Mouse (Mus musculus): ENCODE results near the gene 1190002N15Rik.
A peak's percentile ranks its signal among the peaks of the same experiment; 100 is the strongest.

Gene 1190002N15Rik

DNA sequence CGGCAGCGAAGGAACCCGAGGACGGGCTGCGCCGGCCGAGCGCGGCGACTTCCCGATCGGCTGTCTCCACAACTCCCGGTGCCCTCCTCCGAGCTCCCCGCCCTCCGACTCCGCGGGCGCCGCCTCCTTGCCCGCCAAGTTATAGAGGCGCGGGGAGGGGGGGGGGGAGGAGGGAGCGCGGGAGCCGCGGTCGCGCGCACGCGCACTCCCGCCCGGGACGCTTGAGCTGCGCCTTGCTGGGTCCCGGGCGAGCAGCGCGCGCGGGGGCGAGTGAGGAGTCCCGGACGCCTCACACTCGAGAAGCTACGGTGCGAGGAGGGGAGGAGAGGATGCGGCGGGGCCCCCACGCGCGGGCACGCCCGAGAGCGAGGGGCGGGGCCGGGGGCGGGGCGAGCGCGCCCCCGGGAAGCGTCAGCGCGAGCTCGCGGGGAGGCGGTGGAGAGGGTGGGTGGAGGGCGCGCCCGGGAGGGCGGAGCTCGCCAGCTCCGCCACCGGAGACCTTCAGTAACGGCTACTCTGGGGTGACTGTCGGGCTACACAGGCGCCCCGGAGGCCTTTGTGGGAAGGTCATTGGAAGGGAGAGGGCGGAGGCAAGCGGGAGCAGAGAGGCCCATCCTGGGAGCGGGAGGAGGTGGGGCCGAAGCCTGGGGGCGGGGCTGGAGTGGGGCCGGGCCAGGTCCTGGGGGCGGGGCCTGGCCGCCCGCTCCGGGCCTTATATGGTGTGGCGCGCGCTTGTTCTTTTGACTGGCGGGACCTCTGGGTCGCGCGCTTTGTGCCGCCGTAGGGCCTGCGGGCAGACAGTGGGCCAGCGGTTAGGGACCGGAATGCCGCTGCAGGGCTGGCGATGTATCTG is at the start of gene 1190002N15Rik:
Gene 1190002N15Rik, minus strand, starts transcription at position 112 of the 853 bp plus-strand sequence.
- peak; percentile 86 for DNase-seq (ENCODE audit: low read depth, low spot score)

DNA sequence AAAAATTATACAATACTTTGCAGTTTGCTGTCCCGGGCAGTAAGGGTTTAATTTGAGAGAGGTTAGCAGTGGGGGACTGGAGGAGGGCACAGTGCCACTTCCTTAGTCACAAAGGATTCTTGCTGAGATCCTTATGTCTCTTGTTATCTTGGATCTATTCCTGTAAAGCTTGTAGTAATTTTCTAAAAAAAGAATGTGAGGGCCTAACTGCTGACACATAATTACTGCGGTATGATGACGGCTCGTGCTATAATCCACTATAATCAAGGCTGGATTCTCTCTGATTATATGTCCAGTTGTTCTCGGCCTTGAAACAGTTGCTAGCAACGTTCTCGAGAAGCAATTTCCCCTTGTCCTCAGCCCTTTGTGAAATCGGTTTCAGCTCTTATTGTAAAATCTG is 44.4 kb upstream of the 1190002N15Rik start:
- no peak for DNase-seq (ENCODE audit: low read depth, low spot score)

DNA sequence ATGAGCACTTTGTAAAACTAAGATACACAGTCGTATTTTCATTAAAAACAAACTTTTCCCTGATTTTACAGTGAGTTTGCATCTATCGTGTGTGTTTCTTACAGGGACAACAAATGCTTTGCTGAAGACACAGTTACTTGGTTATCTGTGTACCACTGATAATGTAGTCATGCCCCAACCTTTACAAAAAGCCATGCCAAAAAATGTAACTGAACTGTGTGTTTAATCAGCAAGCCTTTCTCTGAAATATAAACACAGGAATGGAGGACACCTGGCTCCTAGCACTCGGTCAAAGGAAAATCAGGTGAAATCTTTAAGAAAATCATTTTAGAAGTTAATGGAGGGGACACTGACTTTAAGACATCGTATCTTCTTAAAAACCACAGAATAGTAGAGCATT is 43.8 kb upstream of the 1190002N15Rik start:
- no peak for DNase-seq (ENCODE audit: low read depth, low spot score)

DNA sequence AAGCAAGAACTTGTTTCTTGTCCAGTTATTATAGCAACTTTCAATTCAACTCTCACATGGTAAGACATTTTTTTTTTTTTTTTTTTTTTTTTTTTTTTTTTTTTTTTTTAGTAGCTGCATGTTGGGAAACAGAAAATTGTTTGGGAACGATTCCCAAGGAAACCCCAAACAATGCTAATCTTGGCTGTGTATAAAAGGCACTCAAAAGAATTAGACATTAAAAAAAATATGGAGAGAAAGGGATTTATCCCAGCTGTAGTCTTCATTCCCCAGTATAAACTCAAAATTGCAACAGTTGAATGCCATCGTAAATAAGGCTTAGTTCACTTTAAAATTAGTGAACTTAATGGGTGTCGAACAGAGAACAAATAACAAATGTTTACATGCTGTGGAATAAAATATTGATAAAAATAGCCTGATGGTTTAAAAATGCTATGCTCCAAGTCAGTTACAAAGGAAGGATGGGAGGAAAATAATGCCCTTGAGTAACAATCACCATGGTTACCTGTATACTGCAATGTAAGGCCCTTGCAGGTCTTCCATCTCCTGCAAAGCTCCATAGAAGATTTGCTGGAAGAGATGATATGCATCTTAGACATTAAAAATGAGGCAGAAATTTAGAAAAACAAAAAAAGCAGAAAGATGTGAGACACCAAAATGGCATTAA is 42.3 kb upstream of the 1190002N15Rik start:
- DNase-seq (ENCODE audit: low read depth, low spot score), result no peak

DNA sequence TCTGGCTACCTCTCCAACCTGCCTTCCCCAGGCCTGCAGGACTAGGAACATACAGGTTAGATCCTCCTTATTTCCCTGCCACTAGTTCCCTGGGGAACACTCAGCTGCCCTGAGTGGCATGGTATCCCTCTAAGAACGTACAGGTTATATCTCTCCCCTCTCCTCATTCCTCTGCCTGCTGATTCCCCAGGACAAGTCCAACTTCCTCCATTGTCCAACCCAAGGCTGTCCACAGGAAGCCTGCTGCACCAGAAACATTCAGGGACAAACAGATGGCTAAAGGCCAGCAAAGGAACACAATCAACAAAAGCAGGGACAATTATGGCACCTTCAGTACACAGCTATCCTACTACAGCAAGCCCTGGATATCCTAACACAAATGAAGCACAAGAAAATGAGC is 33.9 kb upstream of the 1190002N15Rik start:
- DNase-seq (ENCODE audit: low read depth, low spot score), result no peak

DNA sequence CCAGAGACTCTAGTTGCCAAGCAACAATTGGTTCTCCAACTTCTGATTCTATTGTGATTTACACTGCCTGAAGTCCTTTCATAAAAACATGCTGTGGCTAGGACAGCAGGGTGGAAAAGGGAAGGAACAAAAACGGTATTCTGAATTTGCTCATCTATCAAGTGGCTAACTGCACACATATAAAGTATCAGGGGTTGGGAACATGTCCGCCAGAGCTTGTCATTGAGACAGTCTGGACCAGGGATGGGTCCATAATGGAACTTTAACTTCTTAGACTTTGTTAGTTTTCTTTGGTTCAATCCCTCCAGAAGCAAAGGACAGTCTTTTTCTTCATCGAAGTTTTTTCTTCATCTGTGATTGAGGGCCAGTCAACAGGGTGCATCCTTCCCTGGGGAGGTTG is 30.5 kb upstream of the 1190002N15Rik start:
- no peak for DNase-seq (ENCODE audit: low read depth, low spot score)

DNA sequence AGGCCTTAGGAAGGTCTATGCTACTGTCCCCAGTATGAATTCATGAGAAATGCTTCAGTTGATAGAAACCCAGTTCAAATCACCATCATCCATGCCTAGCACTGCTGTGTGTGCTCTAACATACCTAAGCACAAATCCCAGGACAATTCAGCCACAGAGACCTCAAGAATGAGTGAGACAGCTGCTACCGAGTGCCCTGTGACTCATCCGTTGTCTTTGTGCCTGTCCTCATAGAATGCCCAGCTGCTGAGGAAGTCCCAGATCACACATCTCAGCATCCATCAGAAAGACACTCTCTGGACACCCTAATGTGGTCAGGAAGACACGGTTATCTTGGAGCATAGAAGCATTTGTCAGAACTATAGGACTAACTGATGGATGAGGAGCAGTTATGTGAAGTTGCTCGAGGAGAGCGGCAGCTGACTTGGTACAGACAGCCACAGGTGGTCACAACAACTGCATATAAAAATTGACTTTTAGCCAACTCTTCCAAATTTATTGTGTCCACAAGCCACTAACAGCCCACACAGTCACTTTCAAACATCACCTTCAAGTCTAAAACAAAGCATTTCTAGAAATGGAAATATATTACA is 29.9 kb upstream of the 1190002N15Rik start:
- DNase-seq (ENCODE audit: low read depth, low spot score), result no peak

DNA sequence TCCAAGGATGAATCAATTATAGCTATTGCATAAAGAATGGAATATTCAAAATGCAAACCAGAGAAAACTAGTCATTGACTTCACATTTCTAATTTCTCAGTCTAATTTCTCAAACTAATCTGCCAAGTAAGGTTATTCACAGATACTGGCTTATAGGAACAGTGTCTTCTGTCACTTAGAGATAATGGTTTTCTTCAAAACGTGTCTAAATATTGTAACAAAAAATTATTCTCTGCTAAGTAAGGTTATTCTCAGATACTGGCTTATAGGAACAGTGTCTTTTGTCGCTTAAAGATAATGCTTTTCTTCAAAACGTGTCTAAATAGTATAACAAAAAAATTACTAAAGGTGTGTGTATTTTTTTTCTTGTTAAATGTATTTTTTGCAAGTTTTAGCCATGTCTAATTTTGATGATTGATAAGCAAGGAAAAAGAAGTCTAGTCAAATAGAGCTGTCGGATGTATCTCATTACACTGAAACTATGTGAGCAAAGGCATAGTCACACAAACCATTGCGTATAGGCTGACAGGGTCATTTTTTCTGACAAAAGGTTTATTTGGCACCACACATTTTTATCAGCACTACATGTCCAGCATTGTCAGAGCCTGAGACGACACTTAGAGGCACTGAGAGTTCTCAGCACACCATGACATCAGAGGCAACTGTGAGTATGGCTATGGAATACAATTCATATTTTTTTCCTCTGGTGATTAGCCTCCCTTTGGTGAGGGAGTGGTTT is 19.1 kb upstream of the 1190002N15Rik start:
- no peak for DNase-seq (ENCODE audit: low read depth, low spot score)

DNA sequence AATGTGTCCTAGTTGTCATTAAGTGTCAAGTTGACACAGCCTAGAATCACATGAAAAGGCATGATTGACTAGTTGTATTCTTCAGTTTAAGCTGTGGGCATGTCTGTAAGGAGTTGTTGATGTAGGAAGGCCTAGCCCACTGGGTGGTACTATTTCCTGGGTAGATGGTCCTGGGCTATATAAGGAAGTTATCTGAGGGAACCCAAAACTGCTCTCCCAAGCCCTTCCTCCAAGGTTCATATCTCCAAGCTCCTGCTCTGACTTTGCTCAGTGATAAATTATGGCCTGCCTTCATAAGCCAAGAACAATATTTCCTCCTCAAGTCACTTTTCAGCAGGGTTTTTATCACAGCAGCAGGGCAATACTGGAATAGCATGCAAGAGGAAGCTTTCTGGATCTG is 18.4 kb upstream of the 1190002N15Rik start:
- no peak for DNase-seq (ENCODE audit: low read depth, low spot score)

DNA sequence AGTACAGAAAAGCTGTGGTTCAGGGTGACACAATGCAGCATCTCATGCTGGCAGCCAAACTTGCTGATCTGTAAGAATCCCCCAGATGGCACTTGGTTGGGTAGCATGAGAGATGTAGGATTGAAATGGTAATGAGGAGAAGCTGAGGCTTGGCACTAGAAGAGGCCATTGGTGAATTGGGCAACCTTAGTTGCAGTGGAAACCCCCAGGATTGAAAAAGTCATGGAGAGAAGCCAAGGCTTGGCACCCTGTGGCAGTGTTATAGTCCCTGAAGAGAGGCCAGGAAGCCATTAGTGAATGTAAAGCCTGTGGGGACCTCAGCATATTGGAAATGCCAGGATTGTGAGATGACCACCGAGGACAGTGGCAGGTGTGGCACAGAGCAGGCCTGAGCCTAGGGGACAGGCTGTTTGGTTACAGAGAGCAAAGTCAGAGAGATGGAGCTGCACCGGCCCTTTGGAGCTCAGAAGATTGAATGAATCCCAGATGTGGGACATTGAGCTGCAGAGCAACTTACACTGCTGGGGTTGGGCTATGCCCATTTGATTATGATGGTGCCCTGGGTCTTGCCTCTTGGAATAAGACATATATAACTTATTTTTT is 12.7 kb upstream of the 1190002N15Rik start:
- no peak for DNase-seq (ENCODE audit: low read depth, low spot score)

DNA sequence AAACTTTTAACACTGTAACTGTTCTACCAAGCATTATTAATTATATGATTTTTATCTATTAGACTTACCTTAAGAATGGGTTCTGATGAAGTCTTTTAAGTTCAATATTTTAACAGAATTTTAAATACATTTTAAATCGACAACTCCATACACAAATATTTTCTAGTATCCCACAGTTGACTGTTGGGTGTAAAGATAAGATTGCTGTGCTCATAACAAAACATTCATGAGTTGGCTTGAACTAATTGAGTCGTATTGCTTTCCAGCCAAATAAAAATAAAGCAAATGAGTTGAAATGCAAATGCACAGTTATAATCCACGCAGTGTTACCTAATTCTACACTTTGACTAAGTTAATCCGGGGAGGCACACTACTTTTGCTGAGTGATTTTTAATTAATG is 6.0 kb upstream of the 1190002N15Rik start:
- DNase-seq (ENCODE audit: low read depth, low spot score), result no peak

DNA sequence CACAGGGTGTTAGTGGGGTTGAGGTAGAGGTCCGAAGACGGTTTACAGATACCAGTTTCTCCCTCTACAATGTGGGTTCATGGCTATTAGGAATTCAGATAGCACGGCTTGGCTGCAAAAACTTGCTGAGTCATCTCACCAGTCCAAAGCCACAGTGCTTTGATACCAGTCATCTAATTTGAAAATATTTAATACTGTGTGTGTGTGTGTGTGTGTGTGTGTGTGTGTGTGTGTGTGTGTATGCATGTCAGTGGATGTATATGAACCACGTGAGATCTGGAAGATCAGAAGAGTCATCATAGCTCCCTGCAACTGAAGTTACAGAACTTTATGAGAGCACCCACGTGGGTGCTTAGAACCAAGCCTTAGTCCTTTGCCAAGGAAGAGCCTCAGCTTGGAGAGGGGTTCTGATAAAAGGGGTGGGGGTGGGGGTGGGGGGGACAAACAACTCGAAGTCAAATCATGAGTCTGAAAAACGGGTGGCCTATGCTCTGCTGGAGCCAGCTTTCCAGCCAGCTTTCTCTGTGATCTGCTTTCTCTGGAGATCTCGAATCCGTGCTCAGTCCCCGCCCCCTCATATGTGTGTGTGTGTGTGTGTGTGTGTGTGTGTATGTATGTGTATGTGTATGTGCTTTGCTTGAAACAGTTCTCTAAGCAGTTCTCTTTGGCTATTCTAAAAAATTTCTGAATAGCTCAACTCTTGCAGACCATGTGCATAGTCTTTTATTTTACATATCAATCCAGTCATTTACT is 2.6 kb upstream of the 1190002N15Rik start:
- no peak for DNase-seq (ENCODE audit: low read depth, low spot score)

DNA sequence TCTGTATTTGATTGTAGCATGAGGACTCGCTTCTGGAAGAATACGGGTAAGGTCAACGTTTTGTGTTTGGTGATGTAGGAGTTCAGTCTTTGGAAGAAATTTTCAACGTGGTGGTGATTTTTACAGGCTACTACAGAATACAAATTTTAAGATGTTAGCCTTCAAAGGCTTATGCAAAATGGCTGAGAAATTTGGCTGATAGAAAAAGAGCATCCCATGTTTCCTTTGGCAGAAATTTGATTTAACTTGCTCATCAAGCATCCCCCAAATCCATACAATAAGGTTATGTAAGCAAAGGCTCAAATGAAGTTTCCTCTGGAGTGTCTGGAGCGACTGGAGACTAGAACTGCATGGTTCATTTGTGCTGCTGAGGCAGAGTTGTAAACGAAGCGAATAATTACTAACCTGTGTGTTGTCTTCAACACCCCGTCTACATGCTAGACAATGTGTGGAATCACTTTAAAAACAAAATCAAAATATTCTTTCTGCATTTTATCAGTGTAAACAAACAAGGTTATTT is 1.5 kb upstream of the 1190002N15Rik start:
- DNase-seq (ENCODE audit: low read depth, low spot score), result no peak

DNA sequence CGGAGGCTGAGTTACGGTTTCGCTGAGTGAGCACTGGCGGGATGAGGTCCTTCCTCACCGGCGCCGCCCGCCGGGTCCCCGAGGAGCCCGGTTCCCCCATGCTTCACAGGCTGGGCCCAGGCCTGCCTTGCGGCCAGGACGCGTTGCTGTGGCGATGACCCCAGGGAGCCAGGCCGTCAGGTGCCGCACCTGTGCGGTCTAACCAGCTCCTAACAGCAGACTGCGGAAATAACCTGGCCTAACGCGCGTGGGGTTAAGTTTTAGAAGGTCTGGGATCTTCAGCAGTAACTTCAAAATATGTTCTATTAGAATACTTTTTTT is 902 bp upstream of the 1190002N15Rik start:
- DNase-seq (ENCODE audit: low read depth, low spot score), result peak; percentile 43

DNA sequence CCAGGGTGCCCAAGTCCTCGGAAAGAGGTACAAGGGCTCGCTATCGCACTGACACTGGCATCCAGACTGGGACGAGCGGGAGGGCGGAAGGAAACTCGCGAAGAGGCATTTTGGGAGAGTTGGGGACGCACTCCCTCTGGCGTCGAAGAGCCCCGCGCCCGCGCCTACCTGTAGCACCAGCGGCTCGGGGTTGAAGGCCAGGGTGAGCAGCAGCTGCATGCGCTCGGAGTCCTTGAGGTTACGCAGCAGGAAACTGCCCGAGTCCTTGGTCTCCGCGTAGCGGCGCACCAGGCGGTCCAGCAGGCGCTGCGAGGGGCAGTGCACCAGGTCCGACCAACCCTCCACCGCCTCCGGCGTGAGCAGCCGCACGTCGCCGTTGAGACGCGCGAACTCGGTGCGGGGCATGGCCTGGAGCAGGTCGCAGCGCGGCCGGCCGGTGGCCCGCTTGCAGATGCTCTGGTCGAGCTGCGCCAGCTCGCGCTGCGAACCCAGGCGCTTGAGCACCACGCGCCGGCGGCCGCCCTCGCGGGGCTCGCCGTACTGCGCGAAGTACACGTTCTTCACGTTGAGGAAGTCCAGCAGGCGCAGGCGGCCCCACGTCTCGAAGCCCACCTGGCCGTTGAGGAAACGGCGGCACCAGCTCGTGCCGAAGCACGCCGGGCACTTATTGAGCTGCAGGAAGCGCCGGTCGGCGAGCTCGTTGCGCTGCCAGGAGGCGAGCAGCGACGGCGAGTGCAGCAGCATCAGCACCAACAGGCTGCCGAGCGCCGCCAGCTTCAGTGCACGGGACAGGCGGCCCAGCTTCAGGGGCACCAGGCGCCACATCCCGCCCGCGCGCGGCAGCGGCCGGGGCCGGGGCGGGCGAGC is 597 bp downstream of the 1190002N15Rik start:
- DNase-seq (ENCODE audit: low read depth, low spot score), result peak; percentile 29

DNA sequence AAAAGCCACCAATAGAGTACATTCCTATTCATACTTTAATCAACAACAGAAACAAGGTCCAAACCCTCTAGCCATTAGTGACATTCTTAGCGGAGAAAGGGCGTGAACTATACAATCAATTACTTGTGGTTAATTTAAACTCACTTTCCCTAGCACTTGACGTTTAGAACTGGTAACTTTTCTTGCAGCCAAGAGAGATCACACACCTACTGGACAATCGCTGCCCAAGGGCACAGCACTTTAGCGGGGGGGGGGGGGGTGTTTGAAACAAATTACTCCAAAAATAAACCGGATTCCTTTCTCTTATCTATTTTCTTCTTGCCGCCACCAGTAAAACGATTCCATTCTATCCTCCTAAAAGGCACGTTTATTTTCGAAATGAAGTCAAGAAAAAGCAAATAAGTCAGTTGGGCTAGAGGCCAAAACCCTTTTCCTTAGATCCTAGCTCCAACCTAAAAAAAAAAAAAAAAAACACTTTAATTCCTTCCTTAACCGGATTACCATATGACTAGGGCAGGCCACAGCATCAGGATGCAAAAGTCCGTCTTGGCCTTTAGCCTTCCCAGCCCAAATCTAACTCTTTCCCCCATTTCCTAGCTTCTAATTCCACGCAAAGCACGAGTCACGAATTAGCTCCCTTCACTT is 1.5 kb downstream of the 1190002N15Rik start:
- no peak for DNase-seq (ENCODE audit: low read depth, low spot score)

DNA sequence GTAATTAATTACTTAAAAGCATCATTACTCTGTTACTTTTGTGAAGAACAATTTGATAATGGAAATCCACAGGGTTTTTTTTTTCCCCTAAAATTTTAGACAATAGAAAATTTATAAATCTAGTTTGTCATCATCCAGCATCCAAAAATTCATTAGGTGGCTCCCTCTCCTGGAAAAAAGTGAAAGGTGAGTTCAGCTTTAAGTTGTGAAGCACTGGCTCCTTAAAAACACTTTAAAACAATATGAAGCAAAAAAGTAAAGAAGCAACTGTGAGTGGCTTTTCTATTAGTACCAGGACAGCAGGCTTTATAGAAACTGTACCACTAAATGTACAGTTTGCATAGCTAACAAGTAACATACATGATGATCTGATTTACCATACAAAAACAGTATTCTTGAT is 3.1 kb downstream of the 1190002N15Rik start:
- DNase-seq (ENCODE audit: low read depth, low spot score), result no peak

DNA sequence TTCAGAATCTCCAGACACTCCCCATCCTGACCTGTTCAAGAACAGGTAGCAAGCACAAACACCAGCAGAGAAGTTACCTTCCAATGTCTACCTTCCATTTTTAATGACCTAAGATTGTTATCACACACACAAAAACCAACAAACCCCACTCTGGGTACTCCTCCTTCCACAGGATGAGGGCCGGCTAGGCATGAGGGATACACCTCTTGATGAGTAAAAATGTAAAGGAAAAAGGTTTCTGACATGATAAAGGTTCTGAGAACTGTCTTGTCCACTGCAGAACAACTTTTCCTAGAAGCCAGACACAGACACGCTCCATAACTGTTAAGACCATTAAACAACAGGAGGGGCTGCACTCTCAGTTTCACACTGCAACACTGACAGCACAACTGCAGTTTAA is 3.7 kb downstream of the 1190002N15Rik start:
- DNase-seq (ENCODE audit: low read depth, low spot score), result no peak

DNA sequence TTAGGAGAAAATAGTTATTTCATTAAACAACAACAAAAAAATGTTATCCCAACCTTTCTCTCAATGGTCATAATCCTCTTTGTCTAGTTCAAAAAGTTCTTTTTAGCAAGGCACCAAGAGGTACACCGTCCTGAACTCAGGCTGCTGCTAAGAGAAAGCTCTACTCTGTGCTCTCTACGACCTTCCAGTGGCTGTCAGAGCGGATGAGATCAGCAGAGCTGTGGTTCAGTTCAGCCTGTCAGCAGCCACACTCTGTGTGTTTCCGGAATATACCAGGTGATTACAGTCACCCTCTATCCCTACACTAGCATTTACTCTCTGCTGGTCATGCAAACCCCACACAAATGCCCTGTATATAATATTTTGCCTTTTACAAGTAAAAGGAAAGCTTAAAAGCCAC is 4.2 kb downstream of the 1190002N15Rik start:
- no peak for DNase-seq (ENCODE audit: low read depth, low spot score)
